Mouse (Mus musculus) yolk sac, embryonic 10.5 days (tissue): ENCODE measurements around the gene Cspg4.

Experiments used
- DNase-seq: peaks from one replicate; pipeline ENCODE4 v3.0.0-alpha.2; 2017; ENCODE audit warnings: low spot score

Gene Cspg4

GRCm38 (mm10) chr9:56864216-56864729 is 560 bp upstream of the Cspg4 start, which contains the start of gene Odf3l1:
Gene Odf3l1, minus strand, starts transcription at chr9:56864679.
- DNase-seq, result no peak

- no peak for DNase-seq
These were observed 1.0 kb downstream of the Cspg4 start for GRCm38 (mm10) chr9:56865673-56866400.

GRCm38 (mm10) chr9:56866430-56866829 is 1.6 kb downstream of the Cspg4 start:
- no peak for DNase-seq

- no peak for DNase-seq
These were observed 3.5 kb downstream of the Cspg4 start for GRCm38 (mm10) chr9:56868292-56868691.

GRCm38 (mm10) chr9:56869552-56869951 is 4.7 kb downstream of the Cspg4 start:
- DNase-seq, result no peak

GRCm38 (mm10) chr9:56870778-56871177 is 5.9 kb downstream of the Cspg4 start:
- DNase-seq, result no peak

- no peak for DNase-seq
These were observed 6.4 kb downstream of the Cspg4 start for GRCm38 (mm10) chr9:56871191-56871590.

- no peak for DNase-seq
These were observed 7.5 kb downstream of the Cspg4 start for GRCm38 (mm10) chr9:56872105-56872903.

- no peak for DNase-seq
These were observed 8.3 kb downstream of the Cspg4 start for GRCm38 (mm10) chr9:56873097-56873496.

- no peak for DNase-seq
These were observed 12.0 kb downstream of the Cspg4 start for GRCm38 (mm10) chr9:56876784-56877183.

- no peak for DNase-seq
These were observed 12.5 kb downstream of the Cspg4 start for GRCm38 (mm10) chr9:56877284-56877683.

GRCm38 (mm10) chr9:56880790-56881189 is 16.0 kb downstream of the Cspg4 start:
- DNase-seq, result no peak

GRCm38 (mm10) chr9:56881539-56882082 is 16.8 kb downstream of the Cspg4 start:
- DNase-seq, result no peak

- DNase-seq, result no peak
These were observed 17.4 kb downstream of the Cspg4 start for GRCm38 (mm10) chr9:56882283-56882682.

- DNase-seq, result no peak
These were observed 18.0 kb downstream of the Cspg4 start for GRCm38 (mm10) chr9:56882818-56883217.

GRCm38 (mm10) chr9:56883470-56883869 is 18.6 kb downstream of the Cspg4 start:
- DNase-seq, result no peak

- no peak for DNase-seq
These were observed 19.5 kb downstream of the Cspg4 start for GRCm38 (mm10) chr9:56884328-56884727.

- DNase-seq, result no peak
These were observed 21.3 kb downstream of the Cspg4 start for GRCm38 (mm10) chr9:56886113-56886512.

- no peak for DNase-seq
These were observed 21.8 kb downstream of the Cspg4 start for GRCm38 (mm10) chr9:56886601-56887000.

GRCm38 (mm10) chr9:56887581-56887980 is 22.7 kb downstream of the Cspg4 start:
- no peak for DNase-seq

GRCm38 (mm10) chr9:56889817-56890216 is 25.0 kb downstream of the Cspg4 start:
- DNase-seq, result peak; percentile 61

GRCm38 (mm10) chr9:56890522-56891250 is 25.9 kb downstream of the Cspg4 start:
- DNase-seq, result no peak
